23 mouse cellular contexts compared by ENCODE assay signal in genomic region chr1:89716234-89716633, GRCm38 (mm10).
"Had no signal": no experiment of that assay in that cellular context is flagged by ENCODE, and none has a peak within 500 bp of the region (broad histone marks: within the 10 kb centered on the region; RNA-seq: fewer than 3 reads in every experiment).

No protein-coding gene starts in this region.

- H3K4me2 ChIP-seq: heart, embryonic 12.5 days; hindbrain, embryonic 12.5 days; hindbrain, embryonic 14.5 days; intestine, embryonic 15.5 days; limb, embryonic 13.5 days had no signal

- H3K27me3 ChIP-seq: heart, embryonic 12.5 days; hindbrain, embryonic 12.5 days; intestine, embryonic 15.5 days; limb, embryonic 13.5 days had no signal

- H3K9ac ChIP-seq: heart, embryonic 12.5 days; hindbrain, embryonic 12.5 days; hindbrain, embryonic 14.5 days; intestine, embryonic 15.5 days; limb, embryonic 13.5 days had no signal

- ATAC-seq: hindbrain, embryonic 16.5 days; inflammation-experienced regulatory T-cells, adult 6 months; intestine, embryonic 15.5 days; intestine, postnatal 0 days had no signal

- H3K36me3 ChIP-seq: heart, embryonic 12.5 days; hindbrain, embryonic 12.5 days; intestine, embryonic 15.5 days had no signal

- H3K4me3 ChIP-seq: gastrocnemius, adult 2 months; heart, embryonic 10.5 days; heart, embryonic 12.5 days; hindbrain, embryonic 10.5 days; hindbrain, embryonic 12.5 days; intestine, embryonic 15.5 days; limb, embryonic 13.5 days had no signal

- H3K27ac ChIP-seq: gastrocnemius, adult 2 months; heart, embryonic 10.5 days; hindbrain, embryonic 10.5 days; hindbrain, embryonic 12.5 days; hindbrain, embryonic 14.5 days; intestine, embryonic 15.5 days; limb, embryonic 13.5 days had no signal

- H3K9me3 ChIP-seq: heart, embryonic 10.5 days; heart, embryonic 12.5 days; hindbrain, embryonic 10.5 days; hindbrain, embryonic 12.5 days; intestine, embryonic 15.5 days; limb, embryonic 13.5 days had no signal

- DNase-seq: gastrocnemius, adult 2 months; gastrocnemius, postnatal 10 days; gastrocnemius, postnatal 25 days; heart, adult 18-20 months; heart, postnatal 10 days; heart, postnatal 4 days; kidney, adult 18-20 months; kidney, adult 8-10 months; kidney, postnatal 10 days; kidney, postnatal 36 days; layer of hippocampus, adult 9-11 months; layer of hippocampus, postnatal 36 days; left cerebral cortex, postnatal 4 days had no signal
